Mouse (Mus musculus) adrenal gland, postnatal 14 days (tissue): ENCODE measurements around the gene Rhox6. TPM values are rescaled to one million over a fixed set of nuclear protein-coding genes. Genes with fewer than 3 reads are reported as not detected.
"Not testable (repeated sequence)": the region's sequence is repeated elsewhere in the genome, so short reads cannot be mapped to it uniquely, and the experiment has no call there.

Experiments used
- DNase-seq: peaks from one replicate; pipeline ENCODE4 v3.0.0; 2021; ENCODE audit warnings: mixed read lengths
- long read RNA-seq, 2 experiments: library from polyadenylated mRNA; stranded (forward); transcript quantifications; one replicate each; pipeline ENCODE4 v2.0.0; 2021
- total RNA-seq: library from RNA; stranded (reverse); gene quantifications from 2 replicates; pipeline ENCODE4 v1.2.3, GENCODE M21; 2021

Gene Rhox6
- not detected in 2 replicates for total RNA-seq
- long read RNA-seq, experiment 1, result 0 reads
- long read RNA-seq, experiment 2, result 0 reads

- not testable (repeated sequence) for DNase-seq
These were observed at the start of gene Rhox6 for GRCm38 (mm10) chrX:37826610-37827009. Rhox6 (plus strand) TSS chrX:37826910.

GRCm38 (mm10) chrX:37807286-37808080, 19.2 kb upstream of the Rhox6 start:
- no peak for DNase-seq

- DNase-seq, result no peak
These were observed 17.3 kb upstream of the Rhox6 start for GRCm38 (mm10) chrX:37809396-37809795.

- peak; percentile 44 for DNase-seq
These were observed 15.5 kb upstream of the Rhox6 start for GRCm38 (mm10) chrX:37811179-37811578.

- no peak for DNase-seq
These were observed 11.0 kb upstream of the Rhox6 start for GRCm38 (mm10) chrX:37815665-37816064.

- not testable (repeated sequence) for DNase-seq
These were observed 4.7 kb downstream of the Rhox6 start, which contains the start of gene Rhox7a for GRCm38 (mm10) chrX:37831386-37831785. Rhox7a (plus strand) TSS chrX:37831686.

GRCm38 (mm10) chrX:37871641-37872040, 44.9 kb downstream of the Rhox6 start:
- DNase-seq, result no peak

GRCm38 (mm10) chrX:37878844-37879243, 52.1 kb downstream of the Rhox6 start, which contains the start of gene Rhox8:
Rhox8 (minus strand) TSS chrX:37878944.
- no peak for DNase-seq

Other genes starting within 250 kb of the Rhox6 start
- not detected in 2 replicates for gene Rhox3f, start 245.9 kb upstream of the Rhox6 start, total RNA-seq
- not detected in 2 replicates for gene Rhox4f, start 219.2 kb upstream of the Rhox6 start, total RNA-seq
- not detected in 2 replicates for gene Rhox3g, start 198.3 kb upstream of the Rhox6 start, total RNA-seq
- not detected in 2 replicates for gene Rhox2g, start 183.4 kb upstream of the Rhox6 start, total RNA-seq
- gene Rhox4g, start 175.6 kb upstream of the Rhox6 start, total RNA-seq, result not detected in 2 replicates
- not detected in 2 replicates for gene Rhox3h, start 158.1 kb upstream of the Rhox6 start, total RNA-seq
- not detected in 2 replicates for gene Rhox2h, start 153.6 kb upstream of the Rhox6 start, total RNA-seq
- not detected in 2 replicates for gene Rhox5, start 22.1 kb upstream of the Rhox6 start, total RNA-seq
- gene Rhox7a, start 4.8 kb downstream of the Rhox6 start, total RNA-seq, result not detected in 2 replicates
- gene Rhox8, start 52.0 kb downstream of the Rhox6 start, total RNA-seq, result not detected in 2 replicates
- not detected in 2 replicates for gene Rhox7b, start 70.3 kb downstream of the Rhox6 start, total RNA-seq
- not detected in 2 replicates for gene Rhox9, start 74.9 kb downstream of the Rhox6 start, total RNA-seq
- gene Btg1-ps1, start 191.9 kb downstream of the Rhox6 start, total RNA-seq, result not detected in 2 replicates
- gene Btg1-ps2, start 216.2 kb downstream of the Rhox6 start, total RNA-seq, result not detected in 2 replicates
- gene Rhox10, start 239.6 kb downstream of the Rhox6 start, total RNA-seq, result not detected in 2 replicates